Mouse (Mus musculus): ENCODE results near the gene Ubtf. TPM values are rescaled to one million over a fixed set of nuclear protein-coding genes. Genes with fewer than 3 reads are reported as not detected.

Ubtf gene
- polyA plus RNA-seq, 1 experiment from 2014 or later, result 86.0 TPM

GRCm38 (mm10) chr11:102361776-102362495 lies 42.4 kb upstream of the Ubtf start:
- no peaks in the 10 kb centered on the region for H3K27me3 ChIP-seq (replicated peaks; ENCODE audit: control insufficient read depth, insufficient read depth, low read length)
- H3K27ac ChIP-seq (ENCODE audit: low read depth), result no peak overlapping the region
- no peaks in the 10 kb centered on the region for H3K9me3 ChIP-seq (ENCODE audit: control insufficient read depth, low read length)
- 86% methylated on average over 8 of the region's 8 CpGs for WGBS
- ATAC-seq (replicated peaks; ENCODE audit: low FRiP score, low TSS enrichment, low read depth), result no peak
- no peak for DNase-seq (ENCODE audit: low spot score)
- no peak overlapping the region for H3K4me2 ChIP-seq (ENCODE audit: low read length)
- H3K36me3 ChIP-seq (ENCODE audit: control insufficient read depth, insufficient read depth, low read length), result no peaks in the 10 kb centered on the region
- no peaks in the 10 kb centered on the region for H3K4me1 ChIP-seq (replicated peaks; ENCODE audit: control insufficient read depth, insufficient read depth, low read length)
- no peak overlapping the region for H3K4me3 ChIP-seq (ENCODE audit: low read depth, low read length)
- H3K9ac ChIP-seq (ENCODE audit: low read length), result no peak overlapping the region

- Histone ChIP-seq H3K9ac (ENCODE audit: low read length) (no peak overlapping the region), H3K4me3 (ENCODE audit: low read depth, low read length) (no peak overlapping the region), H3K4me1 (replicated peaks; ENCODE audit: control insufficient read depth, insufficient read depth, low read length) (no peaks in the 10 kb centered on the region), H3K27ac (ENCODE audit: low read depth) (no peak overlapping the region), H3K9me3 (ENCODE audit: control insufficient read depth, low read length) (no peaks in the 10 kb centered on the region), H3K4me2 (ENCODE audit: low read length) (no peak overlapping the region), H3K27me3 (replicated peaks; ENCODE audit: control insufficient read depth, insufficient read depth, low read length) (0 out of 2 replicates have a peak, but pooled peaks cover 3% of the 10 kb centered on the region), H3K36me3 (ENCODE audit: control insufficient read depth, insufficient read depth, low read length) (no peaks in the 10 kb centered on the region)
- DNase-seq (ENCODE audit: low spot score) (no peak), ATAC-seq (replicated peaks; ENCODE audit: low FRiP score, low TSS enrichment, low read depth) (no peak)
- 61% methylated on average over 10 of the region's 10 CpGs for WGBS
These were observed 38.8 kb upstream of the Ubtf start for GRCm38 (mm10) chr11:102358365-102358764.

DNA sequence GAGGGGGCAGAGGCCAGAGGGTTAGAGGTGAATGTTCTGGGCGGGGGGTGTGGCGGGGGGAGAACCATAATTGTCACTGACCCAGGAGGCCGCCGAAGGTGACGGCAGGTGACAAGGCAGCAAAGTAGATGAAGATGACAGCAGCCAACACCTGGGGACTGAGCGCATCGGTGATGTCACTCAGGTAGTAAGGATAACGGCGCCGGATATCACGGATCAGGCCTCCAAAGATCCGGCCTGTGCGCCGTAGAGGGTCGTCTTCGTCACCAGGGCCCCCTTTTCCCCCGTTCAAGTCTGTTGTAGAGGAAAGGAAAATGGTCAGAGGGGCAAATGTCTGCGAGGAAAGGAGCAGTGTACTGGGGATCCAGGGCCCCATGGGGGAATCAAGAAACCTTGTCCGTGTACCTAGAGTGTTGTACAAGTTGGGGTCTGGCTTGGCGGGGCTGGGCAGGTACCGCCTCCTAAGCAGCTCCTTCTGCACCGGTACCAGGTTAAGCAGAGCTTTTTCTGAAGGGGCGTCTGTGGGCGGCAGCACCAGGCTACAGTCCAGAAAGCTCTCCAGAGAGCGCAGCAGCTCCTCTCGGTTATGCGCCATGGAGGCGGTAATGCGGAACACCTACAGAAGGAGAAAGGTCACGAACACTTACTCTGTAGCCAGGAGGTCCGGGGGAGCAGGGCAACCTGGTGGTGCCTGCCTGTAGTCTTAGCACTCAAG lies 37.3 kb upstream of the Ubtf start:
- Histone ChIP-seq H3K27ac (ENCODE audit: low read depth) (no peak overlapping the region), H3K36me3 (ENCODE audit: control insufficient read depth, insufficient read depth, low read length) (no peaks in the 10 kb centered on the region), H3K9me3 (ENCODE audit: control insufficient read depth, low read length) (no peaks in the 10 kb centered on the region), H3K4me3 (ENCODE audit: low read depth, low read length) (no peak overlapping the region), H3K9ac (ENCODE audit: low read length) (no peak overlapping the region), H3K27me3 (replicated peaks; ENCODE audit: control insufficient read depth, insufficient read depth, low read length) (0 out of 2 replicates have a peak, but pooled peaks cover 3% of the 10 kb centered on the region), H3K4me2 (ENCODE audit: low read length) (no peak overlapping the region), H3K4me1 (replicated peaks; ENCODE audit: control insufficient read depth, insufficient read depth, low read length) (no peaks in the 10 kb centered on the region)
- DNase-seq (ENCODE audit: low spot score) (no peak), ATAC-seq (replicated peaks; ENCODE audit: low FRiP score, low TSS enrichment, low read depth) (no peak)
- 64% methylated on average over 31 of the region's 31 CpGs for WGBS

- no peak for ATAC-seq (replicated peaks; ENCODE audit: low FRiP score, low TSS enrichment, low read depth)
- no peak overlapping the region for H3K9ac ChIP-seq (ENCODE audit: low read length)
- WGBS, result 75% methylated on average over 12 of the region's 12 CpGs
These were observed 36.6 kb upstream of the Ubtf start for GRCm38 (mm10) chr11:102356190-102356589.

GRCm38 (mm10) chr11:102355501-102355900 lies 36.0 kb upstream of the Ubtf start:
- H3K36me3 ChIP-seq (ENCODE audit: control insufficient read depth, insufficient read depth, low read length), result no peaks in the 10 kb centered on the region
- no peak overlapping the region for H3K4me2 ChIP-seq (ENCODE audit: low read length)
- no peak overlapping the region for H3K4me3 ChIP-seq (ENCODE audit: low read depth, low read length)
- ATAC-seq (replicated peaks; ENCODE audit: low FRiP score, low TSS enrichment, low read depth), result no peak
- H3K4me1 ChIP-seq (replicated peaks; ENCODE audit: control insufficient read depth, insufficient read depth, low read length), result no peaks in the 10 kb centered on the region
- WGBS, result 80% methylated on average over 3 of the region's 3 CpGs
- no peak for DNase-seq (ENCODE audit: low spot score)
- no peaks in the 10 kb centered on the region for H3K9me3 ChIP-seq (ENCODE audit: control insufficient read depth, low read length)
- H3K27ac ChIP-seq (ENCODE audit: low read depth), result no peak overlapping the region
- 0 out of 2 replicates have a peak, but pooled peaks cover 3% of the 10 kb centered on the region for H3K27me3 ChIP-seq (replicated peaks; ENCODE audit: control insufficient read depth, insufficient read depth, low read length)
- H3K9ac ChIP-seq (ENCODE audit: low read length), result no peak overlapping the region

More at GRCm38 (mm10) chr11:102356190-102356589, 36.6 kb upstream of the Ubtf start:
- Histone ChIP-seq H3K4me2 (ENCODE audit: low read length) (no peak overlapping the region), H3K9me3 (ENCODE audit: control insufficient read depth, low read length) (no peaks in the 10 kb centered on the region), H3K4me3 (ENCODE audit: low read depth, low read length) (no peak overlapping the region), H3K27ac (ENCODE audit: low read depth) (no peak overlapping the region), H3K27me3 (replicated peaks; ENCODE audit: control insufficient read depth, insufficient read depth, low read length) (0 out of 2 replicates have a peak, but pooled peaks cover 3% of the 10 kb centered on the region), H3K36me3 (ENCODE audit: control insufficient read depth, insufficient read depth, low read length) (no peaks in the 10 kb centered on the region), H3K4me1 (replicated peaks; ENCODE audit: control insufficient read depth, insufficient read depth, low read length) (no peaks in the 10 kb centered on the region)
- DNase-seq (ENCODE audit: low spot score), result no peak

- DNase-seq (ENCODE audit: low spot score) (no peak), ATAC-seq (replicated peaks; ENCODE audit: low FRiP score, low TSS enrichment, low read depth) (no peak)
- Histone ChIP-seq H3K4me2 (ENCODE audit: low read length) (no peak overlapping the region), H3K9ac (ENCODE audit: low read length) (no peak overlapping the region), H3K9me3 (ENCODE audit: control insufficient read depth, low read length) (no peaks in the 10 kb centered on the region), H3K4me1 (replicated peaks; ENCODE audit: control insufficient read depth, insufficient read depth, low read length) (no peaks in the 10 kb centered on the region), H3K36me3 (ENCODE audit: control insufficient read depth, insufficient read depth, low read length) (no peaks in the 10 kb centered on the region), H3K27me3 (replicated peaks; ENCODE audit: control insufficient read depth, insufficient read depth, low read length) (0 out of 2 replicates have a peak, but pooled peaks cover 3% of the 10 kb centered on the region), H3K4me3 (ENCODE audit: low read depth, low read length) (no peak overlapping the region), H3K27ac (ENCODE audit: low read depth) (no peak overlapping the region)
- WGBS, result 35% methylated on average over 8 of the region's 8 CpGs
These were observed 33.5 kb upstream of the Ubtf start for GRCm38 (mm10) chr11:102353021-102353431.

- DNase-seq (ENCODE audit: low spot score) (no peak), ATAC-seq (replicated peaks; ENCODE audit: low FRiP score, low TSS enrichment, low read depth) (no peak)
- no peak overlapping the region for H3K27ac ChIP-seq (ENCODE audit: low read depth)
- no peaks in the 10 kb centered on the region for H3K4me1 ChIP-seq (replicated peaks; ENCODE audit: control insufficient read depth, insufficient read depth, low read length)
- H3K4me2 ChIP-seq (ENCODE audit: low read length), result no peak overlapping the region
- no peak overlapping the region for H3K4me3 ChIP-seq (ENCODE audit: low read depth, low read length)
- H3K9ac ChIP-seq (ENCODE audit: low read length), result no peak overlapping the region
- no peaks in the 10 kb centered on the region for H3K36me3 ChIP-seq (ENCODE audit: control insufficient read depth, insufficient read depth, low read length)
- H3K27me3 ChIP-seq (replicated peaks; ENCODE audit: control insufficient read depth, insufficient read depth, low read length), result 0 out of 2 replicates have a peak, but pooled peaks cover 3% of the 10 kb centered on the region
- H3K9me3 ChIP-seq (ENCODE audit: control insufficient read depth, low read length), result no peaks in the 10 kb centered on the region
- WGBS, result 64% methylated on average over 5 of the region's 5 CpGs
These were observed 32.8 kb upstream of the Ubtf start for GRCm38 (mm10) chr11:102352378-102352777.

GRCm38 (mm10) chr11:102350981-102351523 lies 31.5 kb upstream of the Ubtf start:
- no peaks in the 10 kb centered on the region for H3K9me3 ChIP-seq (ENCODE audit: control insufficient read depth, low read length)
- no peaks in the 10 kb centered on the region for H3K36me3 ChIP-seq (ENCODE audit: control insufficient read depth, insufficient read depth, low read length)
- no peak overlapping the region for H3K9ac ChIP-seq (ENCODE audit: low read length)
- H3K4me1 ChIP-seq (replicated peaks; ENCODE audit: control insufficient read depth, insufficient read depth, low read length), result no peaks in the 10 kb centered on the region
- DNase-seq (ENCODE audit: low spot score) (no peak), ATAC-seq (replicated peaks; ENCODE audit: low FRiP score, low TSS enrichment, low read depth) (no peak)
- H3K4me3 ChIP-seq (ENCODE audit: low read depth, low read length), result no peak overlapping the region
- no peaks in the 10 kb centered on the region for H3K27me3 ChIP-seq (replicated peaks; ENCODE audit: control insufficient read depth, insufficient read depth, low read length)
- no peak overlapping the region for H3K27ac ChIP-seq (ENCODE audit: low read depth)
- H3K4me2 ChIP-seq (ENCODE audit: low read length), result no peak overlapping the region
- WGBS, result 87% methylated on average over 17 of the region's 17 CpGs
